Mouse (Mus musculus) cortical plate, adult 2 months (tissue): ENCODE results near the gene Hoxb2.

Experiments used
- CTCF ChIP-seq: fragments of 200-500 bp; IDR thresholded peaks from 2 replicates; pipeline ENCODE4 v1.5.1; 2011; ENCODE audit warnings: mild to moderate bottlenecking, control low read depth, low read length; ENCODE audit not compliant: insufficient read depth; ENCODE audit errors: extremely low read depth
- POLR2A ChIP-seq: fragments of 200-500 bp; IDR thresholded peaks from 2 replicates; pipeline ENCODE4 v1.6.1; 2011; ENCODE audit warnings: mild to moderate bottlenecking, low read length, control low read depth; ENCODE audit not compliant: insufficient read depth; ENCODE audit errors: extremely low read depth

DNA sequence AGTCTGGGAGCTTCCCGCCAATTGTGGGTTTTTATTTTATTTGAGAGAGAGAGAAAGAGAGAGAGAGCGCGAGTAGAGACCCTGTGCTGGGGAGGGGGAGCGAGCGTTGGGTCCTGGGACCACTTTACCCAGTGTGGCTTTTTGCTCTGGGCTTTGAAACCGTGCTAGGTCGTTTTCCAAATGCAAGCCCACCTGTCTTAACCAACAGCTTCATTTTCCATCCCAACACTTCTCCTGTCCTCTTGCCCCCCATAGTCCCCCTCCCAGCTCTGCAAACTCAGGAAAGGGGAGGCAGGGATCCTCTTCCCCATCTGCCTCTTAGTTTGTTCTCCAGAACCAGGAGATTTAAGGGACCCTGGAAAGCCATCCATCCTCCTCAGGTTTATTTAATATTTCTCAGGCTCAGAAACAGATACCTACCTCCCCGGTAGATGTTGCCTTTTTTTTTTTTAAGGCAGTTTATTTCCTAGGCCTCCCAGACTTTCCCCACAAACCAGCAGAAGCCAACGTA, 4.5 kb downstream of the Hoxb2 start:
- TF ChIP-seq POLR2A (no peak), CTCF (no peak)
